Mouse (Mus musculus) kidney, postnatal 10 days (tissue): ENCODE data around the gene Tiam1.

ENCODE experiments used
- DNase-seq: peaks from one replicate; pipeline ENCODE4 v3.0.0; 2021; ENCODE audit warnings: mixed read lengths

The Tiam1 gene

GRCm38 (mm10) chr16:89831172-89831571, 312.4 kb downstream of the Tiam1 start:
- DNase-seq = peak; percentile 68

GRCm38 (mm10) chr16:89830221-89830648, 313.3 kb downstream of the Tiam1 start:
- peak; percentile 57 for DNase-seq

GRCm38 (mm10) chr16:89827496-89828125, 316.0 kb downstream of the Tiam1 start:
- DNase-seq = no peak

- no peak for DNase-seq
These were observed 317.7 kb downstream of the Tiam1 start for GRCm38 (mm10) chr16:89825875-89826274.

GRCm38 (mm10) chr16:89822882-89823281, 320.7 kb downstream of the Tiam1 start:
- no peak for DNase-seq

GRCm38 (mm10) chr16:89818661-89819060, 324.9 kb downstream of the Tiam1 start:
- no peak for DNase-seq

GRCm38 (mm10) chr16:89817861-89818630, 325.5 kb downstream of the Tiam1 start:
- DNase-seq = peak; percentile 35

- DNase-seq = no peak
These were observed 326.3 kb downstream of the Tiam1 start for GRCm38 (mm10) chr16:89817301-89817700.

GRCm38 (mm10) chr16:89816506-89817172, 326.9 kb downstream of the Tiam1 start:
- no peak for DNase-seq

- no peak for DNase-seq
These were observed 330.0 kb downstream of the Tiam1 start for GRCm38 (mm10) chr16:89813536-89813935.

- no peak for DNase-seq
These were observed 330.7 kb downstream of the Tiam1 start for GRCm38 (mm10) chr16:89812891-89813290.

- no peak for DNase-seq
These were observed 333.2 kb downstream of the Tiam1 start for GRCm38 (mm10) chr16:89810398-89810797.

- DNase-seq = no peak
These were observed 335.4 kb downstream of the Tiam1 start for GRCm38 (mm10) chr16:89808168-89808567.

GRCm38 (mm10) chr16:89805946-89806345, 337.6 kb downstream of the Tiam1 start:
- no peak for DNase-seq

- no peak for DNase-seq
These were observed 338.4 kb downstream of the Tiam1 start for GRCm38 (mm10) chr16:89805210-89805609.

- no peak for DNase-seq
These were observed 342.1 kb downstream of the Tiam1 start for GRCm38 (mm10) chr16:89801493-89801892.

GRCm38 (mm10) chr16:89799772-89800171, 343.8 kb downstream of the Tiam1 start:
- DNase-seq = no peak

GRCm38 (mm10) chr16:89796566-89796965, 347.0 kb downstream of the Tiam1 start:
- DNase-seq = no peak

GRCm38 (mm10) chr16:89789792-89790434, 353.7 kb downstream of the Tiam1 start:
- DNase-seq = no peak

GRCm38 (mm10) chr16:89785795-89786194, 357.8 kb downstream of the Tiam1 start:
- DNase-seq = no peak

GRCm38 (mm10) chr16:89779705-89780104, 363.9 kb downstream of the Tiam1 start:
- no peak for DNase-seq

GRCm38 (mm10) chr16:89777450-89777849, 366.1 kb downstream of the Tiam1 start:
- no peak for DNase-seq

- no peak for DNase-seq
These were observed 369.0 kb downstream of the Tiam1 start for GRCm38 (mm10) chr16:89774553-89774913.
